Mouse (Mus musculus) adrenal gland, adult 8-10 months (tissue): ENCODE data around the gene Atrx. TPM values are rescaled to one million over a fixed set of nuclear protein-coding genes. Genes with fewer than 3 reads are reported as not detected.
"Not testable (repeated sequence)": the region's sequence is repeated elsewhere in the genome, so short reads cannot be mapped to it uniquely, and the experiment has no call there.

ENCODE experiments used
- DNase-seq: peaks from one replicate; pipeline ENCODE4 v3.0.0; 2022
- total RNA-seq, 4 experiments: library from RNA; stranded (reverse); gene quantifications; 2 replicates each; pipeline ENCODE4 v1.2.4; 2022

Atrx gene
- total RNA-seq, result 100 to 1,000 TPM; 105 to 165 (median 124) TPM

DNA sequence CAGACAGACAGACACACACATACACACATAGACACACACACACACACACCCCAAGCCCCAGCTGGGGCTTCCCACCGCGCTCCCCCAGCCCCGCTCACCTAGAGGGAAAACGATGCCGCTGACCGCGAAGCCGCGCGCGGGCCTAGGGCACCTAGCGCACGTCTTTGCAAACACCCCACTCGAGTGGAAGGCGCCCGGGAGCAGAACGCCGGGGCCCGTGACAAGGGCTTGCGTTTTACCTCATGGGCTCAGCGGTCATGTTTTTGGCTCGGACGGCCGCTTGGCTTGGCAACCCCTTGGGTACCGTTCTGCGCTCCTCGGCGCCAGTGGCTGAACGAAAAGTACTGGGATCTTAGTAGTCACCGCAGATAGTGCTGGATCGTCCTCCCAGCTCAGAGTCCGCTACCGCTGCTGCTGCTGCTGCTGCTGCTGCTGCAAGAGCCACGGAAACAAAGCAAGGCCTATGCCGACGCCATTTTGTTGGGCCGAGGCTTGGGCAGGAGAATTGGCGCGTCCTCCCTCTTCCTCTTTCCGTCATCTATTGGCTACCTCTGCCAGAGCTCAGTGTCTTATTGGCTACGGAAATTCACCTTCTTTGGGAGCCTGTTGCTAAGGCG, at the start of gene Atrx:
Atrx (minus strand) TSS at position 543 of the 617 bp plus-strand sequence.
- peak; percentile 67 for DNase-seq

DNA sequence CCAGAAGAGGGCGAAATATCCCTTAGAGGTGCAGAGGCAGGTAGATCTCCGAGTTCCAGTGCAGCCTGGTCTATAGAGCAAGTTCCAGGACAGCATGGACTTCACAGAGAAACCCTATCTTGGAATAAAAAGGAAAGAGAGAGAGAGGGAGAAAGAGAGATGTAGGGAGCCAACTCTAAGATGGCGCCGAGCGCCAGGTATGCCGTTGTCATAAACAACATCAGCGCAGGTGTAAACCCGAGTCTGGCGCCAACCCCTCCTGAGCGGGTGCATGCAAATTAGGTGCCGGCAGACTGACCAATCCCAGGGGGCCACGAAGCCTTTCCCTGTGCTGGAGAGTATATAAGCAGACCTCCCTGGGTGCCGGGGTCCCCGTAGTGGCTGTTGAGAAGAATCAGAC, 27.9 kb upstream of the Atrx start:
- not testable (repeated sequence) for DNase-seq

DNA sequence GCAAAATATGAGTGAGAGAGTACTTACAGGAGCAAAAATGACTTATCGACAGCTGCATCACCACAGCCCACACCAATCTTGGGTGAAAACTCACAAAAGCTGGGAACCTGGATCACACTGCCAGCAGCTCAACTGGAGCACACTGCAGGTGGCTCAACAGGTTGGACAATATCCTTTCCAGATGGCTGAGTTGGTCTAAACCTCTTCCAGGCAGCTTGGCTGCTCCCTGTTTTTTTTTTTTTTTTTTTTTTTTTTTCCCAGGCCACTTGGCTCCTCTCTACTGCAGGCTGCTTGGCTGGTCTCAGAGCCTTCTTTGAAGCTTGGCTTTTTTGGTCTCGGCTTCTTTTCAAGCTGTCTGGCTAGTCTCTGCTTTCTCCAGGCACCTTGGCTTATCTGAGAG, 24.8 kb upstream of the Atrx start:
- DNase-seq, result no peak

DNA sequence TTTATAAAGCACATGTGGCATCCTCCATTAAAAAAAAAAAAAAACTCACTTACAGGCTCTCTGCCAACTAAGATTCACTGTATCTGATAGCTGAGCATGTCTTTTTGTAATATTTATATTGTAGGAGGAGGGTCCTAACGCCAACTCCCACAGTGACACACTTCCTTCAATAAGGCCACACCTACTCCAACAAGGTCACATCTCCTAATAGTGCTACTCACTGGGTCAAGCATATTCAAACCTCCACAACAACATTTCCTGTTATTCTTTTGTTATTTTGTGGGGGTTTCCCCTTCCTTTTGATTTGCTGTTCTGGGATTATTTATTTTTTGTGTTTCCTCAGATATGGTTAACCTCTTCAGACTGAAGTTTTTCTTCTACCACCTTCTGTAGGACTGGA, 17.2 kb upstream of the Atrx start:
- DNase-seq, result no peak

DNA sequence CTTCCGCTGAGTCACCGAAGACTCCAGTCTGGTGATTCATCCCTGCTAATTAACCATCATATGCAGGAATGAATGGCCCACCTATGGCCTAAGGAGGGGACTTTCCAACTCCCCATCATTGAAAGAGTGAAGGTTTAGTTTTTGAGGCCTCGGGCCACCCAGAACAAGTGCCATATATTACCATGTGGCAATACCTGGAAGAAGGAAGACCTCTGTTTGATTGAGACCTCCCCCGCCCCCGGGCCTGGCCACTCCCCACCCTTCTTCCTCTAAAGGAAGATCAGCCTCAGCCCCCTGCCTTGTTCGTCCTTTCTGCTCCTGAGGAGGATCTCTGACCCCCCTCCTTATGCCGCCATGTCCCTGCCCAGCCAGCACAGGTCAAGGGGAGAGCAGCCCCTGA, 10.0 kb upstream of the Atrx start:
- no peak for DNase-seq

DNA sequence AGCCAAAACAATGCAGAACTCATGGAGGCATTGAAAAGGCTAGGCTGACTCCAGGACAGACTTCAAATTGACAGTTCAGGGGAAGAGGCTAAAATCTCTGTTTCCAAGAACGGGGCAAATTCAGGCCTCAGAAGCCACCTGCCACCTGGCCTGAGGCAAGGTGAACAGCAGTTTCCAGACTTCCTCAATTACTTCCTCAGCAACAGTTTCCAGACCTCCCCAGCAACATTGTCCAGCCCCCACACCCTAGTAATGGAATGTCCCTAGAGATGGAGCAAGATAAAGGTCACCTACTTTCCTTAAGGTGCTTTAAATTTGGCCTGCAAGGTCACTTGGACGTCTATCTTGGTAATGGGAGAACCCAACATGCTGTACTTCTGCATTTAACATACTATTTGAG, 8.5 kb upstream of the Atrx start:
- DNase-seq, result no peak

DNA sequence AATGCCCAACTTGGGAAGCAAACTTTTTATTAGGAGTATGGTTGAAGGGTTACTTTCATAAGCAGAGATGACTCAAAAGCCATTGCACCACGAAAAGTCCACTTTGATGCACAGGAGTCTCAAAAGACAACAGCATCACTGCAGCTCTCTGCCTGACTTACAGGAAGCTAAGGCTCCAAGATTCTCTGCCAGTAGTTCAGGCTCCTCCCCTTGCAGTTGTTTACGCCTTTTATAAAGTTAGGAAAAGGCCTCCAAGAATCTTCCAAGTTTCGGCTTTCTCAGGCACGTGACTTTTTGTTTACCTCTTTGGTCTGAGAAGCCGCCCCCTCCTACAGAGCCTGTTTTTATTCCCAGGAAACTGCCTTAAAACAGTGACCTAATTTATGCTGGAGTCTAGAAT, 5.1 kb upstream of the Atrx start:
- DNase-seq, result no peak

DNA sequence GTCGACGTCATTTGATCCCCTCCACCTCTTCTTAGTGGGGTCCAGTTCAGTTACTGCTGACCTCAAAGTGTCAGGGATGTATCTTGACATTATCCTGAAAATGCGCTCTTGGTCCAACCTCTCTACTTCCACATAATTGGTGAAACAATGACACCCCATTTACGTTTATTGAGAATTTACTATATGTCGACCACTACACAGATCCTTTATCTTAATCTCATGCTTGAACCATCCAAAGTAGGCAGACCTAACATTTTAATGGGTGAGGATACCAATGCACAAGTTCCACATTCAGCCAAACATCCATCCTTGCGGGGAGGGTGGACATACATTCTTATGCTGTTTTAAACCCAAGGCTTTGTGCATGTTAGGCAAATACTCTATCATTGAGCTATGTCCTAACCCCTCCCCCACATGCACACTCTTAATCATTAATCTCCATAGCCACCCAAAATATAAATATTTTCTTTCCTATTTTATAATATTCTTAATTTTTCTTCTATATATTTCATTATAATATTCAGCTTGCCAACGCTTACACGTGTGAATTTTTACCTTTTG, 355 bp upstream of the Atrx start:
- no peak for DNase-seq

DNA sequence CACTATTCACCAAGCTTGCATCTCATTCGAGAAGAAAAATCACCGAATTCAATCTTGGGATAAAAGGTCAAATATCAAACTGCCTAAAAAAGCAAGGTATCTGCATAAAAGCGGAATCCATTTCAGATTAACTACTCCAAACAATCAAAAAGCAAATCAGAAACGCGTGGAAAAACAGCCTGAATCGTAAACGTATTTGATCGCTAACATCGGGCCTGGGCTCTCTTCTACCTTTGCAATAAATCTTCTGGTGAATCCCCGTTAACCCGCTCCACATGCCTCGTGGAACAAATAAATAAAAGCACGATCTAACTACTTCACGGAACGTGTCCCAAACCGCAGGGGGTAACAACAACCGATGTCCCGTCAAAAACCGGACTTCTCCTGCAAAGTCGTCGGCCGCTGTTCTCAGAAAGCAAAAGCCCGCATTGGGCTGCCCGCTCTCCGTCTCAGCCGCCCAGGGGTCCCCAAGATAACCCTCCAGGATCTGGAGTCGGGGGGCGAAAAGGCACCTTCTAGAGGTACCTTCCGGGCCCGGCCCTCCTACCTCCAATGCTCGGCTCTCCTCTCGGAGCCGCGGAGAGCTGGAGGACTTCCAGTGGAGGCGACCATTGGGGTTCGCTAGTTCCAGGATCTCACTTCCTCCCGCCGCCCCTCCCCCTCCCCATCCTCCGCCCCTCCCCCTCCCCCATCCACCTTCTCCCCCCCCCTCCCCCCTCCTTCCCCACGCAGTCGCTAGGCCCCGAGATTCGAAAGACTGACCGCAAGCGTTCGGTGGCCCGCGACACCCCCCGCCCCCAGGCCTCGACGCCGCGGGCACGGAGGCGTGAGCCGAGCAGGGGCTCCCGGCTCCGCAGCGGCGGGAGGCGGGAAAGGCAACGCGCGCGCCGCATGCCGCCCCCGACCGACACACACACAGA, 1.0 kb downstream of the Atrx start:
- peak; percentile 15 for DNase-seq

DNA sequence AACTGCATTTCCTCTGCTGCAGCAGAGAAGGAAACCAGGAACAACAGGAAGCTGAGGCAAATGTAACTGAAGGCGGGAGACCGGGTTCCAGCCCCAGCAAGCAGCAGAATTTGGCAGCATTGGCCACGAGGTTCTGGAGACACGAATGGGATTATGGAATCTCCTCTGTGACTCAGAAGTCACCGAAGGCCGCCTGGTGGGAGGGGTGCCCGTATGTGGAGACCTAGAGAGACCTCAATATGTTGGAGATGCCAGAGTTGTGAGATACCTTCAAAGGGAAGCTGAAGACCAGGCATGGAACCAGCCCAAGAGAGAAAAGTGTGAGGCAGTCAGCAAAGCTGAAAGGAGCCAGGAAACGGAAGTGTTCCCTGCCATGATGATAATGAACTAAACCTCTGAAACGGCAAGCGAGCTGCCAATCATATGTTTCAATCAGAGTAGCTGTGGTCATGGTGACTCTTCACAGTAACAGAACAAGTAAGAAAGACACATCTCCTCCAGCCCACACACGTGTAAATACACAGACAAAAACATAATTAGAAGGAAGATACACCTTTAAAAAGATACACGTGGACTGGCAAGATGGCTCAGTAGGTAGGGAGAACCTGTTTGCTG, 3.0 kb downstream of the Atrx start:
- DNase-seq, result peak; percentile 27

DNA sequence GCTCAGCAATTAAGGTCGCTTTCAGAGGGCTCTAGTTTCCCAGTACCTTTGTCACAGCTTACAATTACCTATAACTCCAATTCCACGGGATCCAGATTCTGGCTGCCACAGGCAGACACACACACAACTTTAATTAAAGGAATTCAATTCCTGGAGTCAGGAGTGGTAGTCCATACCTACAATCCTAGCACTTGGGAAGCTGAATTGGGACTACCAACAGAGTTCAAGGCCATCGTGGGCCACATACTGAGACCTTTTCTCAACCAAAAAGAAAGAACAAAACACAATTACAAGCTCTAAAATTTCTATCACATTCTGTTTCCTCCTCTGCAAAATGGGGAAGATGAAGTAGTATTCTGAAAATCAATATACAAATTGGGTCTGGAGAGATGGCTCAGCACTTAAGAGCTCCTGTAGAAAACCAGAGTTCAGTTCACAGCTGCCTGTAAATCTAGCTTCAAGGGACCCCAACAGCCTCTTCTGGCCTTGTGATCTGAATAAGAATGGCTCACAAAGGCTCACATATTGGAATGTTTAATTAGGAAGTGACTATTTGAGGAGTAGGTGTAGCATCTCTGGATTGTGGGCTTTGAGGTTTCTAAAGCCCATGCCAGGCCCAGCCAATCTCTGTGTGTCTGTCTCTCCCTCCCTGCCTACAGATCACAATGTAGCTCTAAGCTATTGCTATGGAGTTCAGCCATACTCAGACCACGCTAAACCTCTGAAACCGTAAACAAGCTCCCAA, 4.7 kb downstream of the Atrx start:
- DNase-seq, result no peak

DNA sequence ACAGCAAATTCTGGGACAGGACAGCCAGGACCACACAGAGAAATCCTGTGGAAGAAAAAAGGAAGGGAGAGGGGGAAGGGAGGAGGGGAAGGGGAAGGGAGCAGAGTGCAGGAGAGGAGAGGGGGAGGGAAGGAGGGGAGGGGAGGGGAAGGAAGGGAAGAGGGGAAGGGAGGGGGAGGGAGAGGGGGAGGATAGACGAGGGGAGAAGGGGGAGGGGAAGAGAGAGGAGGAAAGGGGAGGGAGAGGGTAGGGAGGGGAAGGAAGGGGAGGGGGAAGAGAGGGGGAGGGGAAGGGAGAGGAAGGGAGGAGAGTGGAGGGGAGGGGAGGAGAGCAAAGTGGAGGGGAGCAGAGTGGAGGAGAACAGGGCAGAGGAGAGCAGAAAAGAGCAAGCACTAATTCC, 5.3 kb downstream of the Atrx start:
- DNase-seq, result no peak

DNA sequence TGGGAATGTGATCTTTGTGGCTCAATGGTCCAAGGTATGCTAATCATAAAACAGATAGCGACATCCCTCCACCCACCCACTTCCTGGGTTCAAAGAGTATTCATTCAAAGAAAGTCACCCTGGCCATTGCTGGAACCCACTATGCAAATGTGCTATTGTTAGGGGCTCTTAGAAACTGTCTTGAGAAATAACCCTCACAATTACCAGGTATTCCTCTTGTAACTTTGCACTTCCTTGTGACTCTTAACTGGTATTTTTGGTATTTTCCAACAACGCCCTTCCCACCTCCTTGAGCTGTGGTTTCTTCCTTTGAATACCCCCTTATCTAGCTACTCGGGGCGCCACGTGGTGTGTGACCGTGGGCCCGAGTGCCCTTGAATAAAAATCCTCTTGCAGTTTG, 6.2 kb downstream of the Atrx start:
- DNase-seq, result not testable (repeated sequence)

DNA sequence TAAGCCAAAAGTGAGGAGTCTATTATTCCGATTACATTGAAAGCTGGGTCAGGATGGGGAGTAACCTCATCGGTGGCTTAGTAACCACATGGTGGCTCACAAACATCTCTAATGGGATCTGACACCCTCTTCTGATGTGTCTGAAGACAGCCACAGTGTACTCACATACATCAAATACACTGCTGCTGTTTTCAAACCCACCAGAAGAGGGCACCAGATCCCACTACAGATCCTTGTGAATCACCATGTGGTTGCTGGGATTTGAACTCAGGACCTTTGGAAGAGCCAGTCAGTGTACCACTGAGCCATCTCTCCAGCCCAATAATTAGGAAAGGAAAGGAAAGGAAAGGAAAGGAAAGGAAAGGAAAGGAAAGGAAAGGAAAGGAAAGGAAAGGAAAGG, 7.8 kb downstream of the Atrx start:
- DNase-seq, result peak; percentile 5

DNA sequence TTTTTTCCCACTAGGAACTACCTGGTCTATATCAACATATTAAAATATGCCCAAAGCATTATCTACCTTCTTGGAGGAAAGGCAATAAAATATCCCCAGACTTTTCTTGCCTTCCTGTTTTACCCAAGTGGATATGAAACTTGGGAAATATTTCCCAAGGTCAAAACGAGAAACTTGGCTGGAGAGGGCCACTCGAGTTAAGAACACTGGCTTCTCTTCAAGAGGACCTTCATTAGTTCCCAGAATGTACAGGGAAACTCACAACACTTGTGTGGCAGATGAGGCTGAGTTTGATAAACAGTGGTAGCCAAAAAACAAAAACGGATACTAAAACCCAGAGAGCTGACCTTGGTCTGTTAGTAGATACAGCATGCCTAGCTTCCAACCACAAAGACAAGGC, 17.5 kb downstream of the Atrx start:
- no peak for DNase-seq

DNA sequence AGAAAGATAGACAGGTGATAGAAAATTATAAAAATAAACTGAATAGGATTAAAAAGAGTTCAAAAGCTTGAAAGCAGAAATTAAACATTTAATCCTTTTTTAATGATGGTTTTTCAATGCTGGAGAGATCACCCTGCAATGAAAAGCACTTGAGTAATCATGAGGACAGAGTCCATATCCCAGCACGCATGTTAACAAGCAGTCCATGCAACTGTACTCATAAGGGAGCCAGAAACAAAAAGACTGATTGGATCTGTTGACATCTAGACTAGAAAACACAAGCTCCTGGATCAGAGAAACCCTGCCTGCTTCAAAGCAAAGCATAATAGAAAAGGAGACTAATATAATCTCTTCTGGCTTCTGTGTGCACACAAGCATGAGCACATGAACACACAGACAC, 27.6 kb downstream of the Atrx start:
- DNase-seq, result no peak

DNA sequence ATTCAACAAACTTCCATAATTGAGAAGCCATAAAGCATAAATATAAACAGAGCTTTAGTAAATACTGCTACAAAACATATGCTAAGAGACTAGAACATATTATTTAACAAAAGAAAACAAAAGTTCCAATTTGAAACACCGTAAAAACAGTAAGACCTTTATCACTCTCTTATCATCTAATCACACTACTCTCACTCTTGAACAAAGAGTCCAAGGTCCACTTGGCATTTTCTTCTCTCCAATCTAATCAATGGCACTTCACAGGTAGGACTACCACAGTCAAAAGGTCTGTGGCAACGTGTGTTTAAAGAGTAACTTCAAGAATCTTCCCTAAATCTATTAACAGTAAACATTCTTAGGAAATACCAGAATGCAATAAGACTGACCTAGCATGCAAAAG, 42.3 kb downstream of the Atrx start:
- DNase-seq, result no peak

DNA sequence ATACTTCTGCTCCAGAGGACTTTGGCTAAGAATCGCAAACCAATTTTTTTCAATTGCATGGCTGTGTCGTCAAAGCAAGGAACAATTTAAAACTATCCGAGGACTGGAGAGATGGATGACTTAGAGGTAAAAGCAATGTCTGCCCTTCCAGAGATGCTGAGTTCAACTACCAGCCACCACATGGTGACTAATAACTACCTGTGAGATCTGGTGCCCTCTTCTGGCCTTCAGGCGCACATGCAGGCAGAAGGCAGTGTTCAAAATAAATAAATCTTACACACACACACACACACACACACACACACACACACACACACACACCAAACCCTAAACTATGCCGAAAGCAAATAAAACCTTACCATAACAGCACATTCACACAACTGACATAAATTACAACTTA, 64.8 kb downstream of the Atrx start:
- DNase-seq, result no peak

DNA sequence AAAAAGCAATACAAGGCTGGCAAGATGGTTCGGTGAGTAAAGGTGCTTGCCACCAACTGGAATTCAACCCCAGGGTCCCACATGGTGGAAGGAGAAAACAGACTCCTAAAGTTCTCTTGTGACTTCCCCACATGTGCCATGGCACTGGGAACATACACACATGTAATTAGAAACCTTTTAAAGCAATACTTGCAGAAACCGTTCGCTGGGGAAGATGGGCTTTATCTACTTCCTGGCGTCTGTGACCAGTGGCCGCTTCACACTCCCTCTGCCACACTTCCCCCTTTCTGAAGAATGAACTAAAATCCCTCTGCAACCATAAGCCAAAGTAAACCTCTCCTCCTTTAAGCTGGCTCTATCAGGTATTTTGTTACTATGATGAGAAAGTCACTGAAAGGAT, 104.7 kb downstream of the Atrx start:
- DNase-seq, result no peak

DNA sequence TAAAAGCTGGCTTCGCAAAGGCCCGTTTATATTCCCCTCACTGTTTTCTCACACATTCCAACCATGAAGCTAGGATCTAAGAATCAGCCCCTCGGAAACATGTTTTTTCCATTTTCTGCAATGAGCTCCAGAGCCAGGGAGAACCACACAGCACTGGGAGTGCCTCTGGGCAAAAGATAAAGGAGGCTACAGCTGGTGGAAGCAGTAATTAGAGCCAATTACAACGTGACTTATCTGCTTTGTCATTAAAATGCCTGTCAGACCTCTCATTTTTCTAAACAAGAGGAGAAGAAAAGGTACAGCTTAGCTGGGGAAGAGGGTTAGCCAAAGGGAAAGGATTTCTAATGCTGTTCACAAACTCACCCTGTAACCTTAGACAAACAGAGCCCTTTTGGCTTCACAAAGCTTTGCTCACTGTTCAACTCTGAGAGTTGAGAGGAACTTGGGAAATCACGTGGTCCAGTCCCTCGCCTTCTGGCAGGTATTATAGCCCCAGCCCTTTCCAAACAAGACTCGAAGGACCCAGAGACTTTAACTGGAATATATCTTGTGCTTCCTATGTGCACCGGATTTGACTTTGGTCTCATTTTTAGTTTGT, 134.3 kb downstream of the Atrx start:
- DNase-seq, result no peak

DNA sequence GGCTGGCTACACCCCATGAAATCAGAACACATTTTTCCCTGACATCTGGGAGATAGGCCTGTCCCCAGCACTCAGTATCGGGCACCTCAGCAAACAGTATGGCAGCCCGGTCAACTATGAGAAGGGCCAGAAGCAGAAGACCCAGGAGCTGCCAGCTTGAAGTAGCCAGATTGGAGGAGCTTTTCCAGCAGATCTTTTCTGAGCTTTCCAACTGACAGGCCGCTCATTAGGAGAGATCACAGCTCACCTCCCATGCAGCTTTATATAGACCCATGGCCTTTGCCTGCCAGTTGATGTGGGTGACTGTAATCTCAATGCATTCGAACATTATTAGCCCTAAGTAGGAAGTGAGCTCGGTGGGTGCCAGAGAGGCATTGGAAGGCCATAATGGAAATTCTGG, 155.9 kb downstream of the Atrx start:
- no peak for DNase-seq

DNA sequence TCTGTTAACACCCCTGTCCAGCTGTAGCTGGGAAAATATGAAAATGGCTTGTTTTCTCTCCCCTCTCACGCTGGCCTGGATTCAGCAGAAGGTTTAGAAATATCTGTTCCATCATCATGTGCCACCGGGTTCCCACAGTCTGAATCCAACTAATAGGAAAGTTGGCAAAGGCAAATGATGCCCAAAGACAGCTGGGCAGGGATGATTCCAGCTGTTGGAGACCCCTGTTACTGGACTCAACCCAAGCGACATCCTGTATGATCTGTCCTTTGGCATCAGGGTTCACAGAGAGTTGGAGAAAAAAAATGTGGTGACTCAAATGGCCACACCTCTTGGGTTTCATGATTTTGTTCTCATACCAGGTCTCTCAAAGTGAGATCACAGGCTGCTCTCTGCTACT, 161.3 kb downstream of the Atrx start:
- no peak for DNase-seq
